Mouse (Mus musculus) monocyte, adult 2 months (primary cell): ENCODE results near the gene 4933406M09Rik.

Experiments used
- DNase-seq, 2 experiments: peaks; one replicate each; pipeline ENCODE4 v3.0.0; 2022; ENCODE audit warnings: low spot score in 2 of 2, low read depth in 1 of 2

The 4933406M09Rik gene

GRCm38 (mm10) chr1:134374124-134374523, 11.6 kb upstream of the 4933406M09Rik start:
- no peak for DNase-seq

- no peak for DNase-seq
Observed at GRCm38 (mm10) chr1:134381051-134381450, 4.7 kb upstream of the 4933406M09Rik start.

- no peak for DNase-seq
Observed at GRCm38 (mm10) chr1:134381795-134382625, 3.7 kb upstream of the 4933406M09Rik start.

- no peak for DNase-seq
Observed at GRCm38 (mm10) chr1:134384581-134384980, 1.2 kb upstream of the 4933406M09Rik start.

- DNase-seq = no peak
Observed at GRCm38 (mm10) chr1:134385176-134385575, 564 bp upstream of the 4933406M09Rik start.

GRCm38 (mm10) chr1:134393827-134394226, 8.1 kb downstream of the 4933406M09Rik start:
- no peak for DNase-seq

- DNase-seq = no peak
Observed at GRCm38 (mm10) chr1:134398210-134398609, 12.5 kb downstream of the 4933406M09Rik start.

GRCm38 (mm10) chr1:134399735-134400134, 14.0 kb downstream of the 4933406M09Rik start:
- no peak for DNase-seq

- DNase-seq = peak in 1 of 2 experiments; percentile 61
Observed at GRCm38 (mm10) chr1:134405509-134406413, 20.0 kb downstream of the 4933406M09Rik start, which contains the start of gene Cyb5r1. TSS of gene Cyb5r1 (plus strand) at chr1:134405559.

- DNase-seq = no peak
Observed at GRCm38 (mm10) chr1:134406414-134406771, 20.7 kb downstream of the 4933406M09Rik start.

GRCm38 (mm10) chr1:134408080-134408479, 22.3 kb downstream of the 4933406M09Rik start:
- no peak for DNase-seq

GRCm38 (mm10) chr1:134411706-134412629, 26.2 kb downstream of the 4933406M09Rik start:
- no peak for DNase-seq

- no peak for DNase-seq
Observed at GRCm38 (mm10) chr1:134414038-134414437, 28.3 kb downstream of the 4933406M09Rik start.

GRCm38 (mm10) chr1:134414501-134415167, 28.9 kb downstream of the 4933406M09Rik start:
- DNase-seq = no peak

GRCm38 (mm10) chr1:134415168-134415831, 29.6 kb downstream of the 4933406M09Rik start, which contains the start of gene Adipor1:
TSS of gene Adipor1 (plus strand) at chr1:134415378.
- DNase-seq = peak; percentile 89 to 90

- no peak for DNase-seq
Observed at GRCm38 (mm10) chr1:134418414-134418975, 32.8 kb downstream of the 4933406M09Rik start.

- DNase-seq = no peak
Observed at GRCm38 (mm10) chr1:134419176-134419575, 33.4 kb downstream of the 4933406M09Rik start.

GRCm38 (mm10) chr1:134419751-134420458, 34.2 kb downstream of the 4933406M09Rik start:
- peak; percentile 38 to 71 for DNase-seq

GRCm38 (mm10) chr1:134423911-134424310, 38.2 kb downstream of the 4933406M09Rik start:
- DNase-seq = no peak
